Comparison of ENCODE assay signal across 13 mouse cellular contexts in genomic region chr16:76301037-76301727, GRCm38 (mm10).
A peak's percentile ranks its signal among the peaks of the same experiment; 100 is the strongest.
DNase-seq lines count a peak whose midpoint lies in the region; ATAC-seq and TF ChIP-seq lines count a peak whose summit lies in the region.
"Had no signal": no experiment of that assay in that cellular context is flagged by ENCODE, and none has a peak within 500 bp of the region (broad histone marks: within the 10 kb centered on the region; RNA-seq: fewer than 3 reads in every experiment).

No protein-coding gene starts in this region.

- no peaks in the 10 kb centered on the region for H3K4me1 ChIP-seq in intestine, embryonic 15.5 days (replicated peaks)
- H3K4me1 ChIP-seq in intestine, postnatal 0 days (replicated peaks; ENCODE audit: control insufficient read depth, insufficient read depth, low read length): no peaks in the 10 kb centered on the region
- H3K4me1 ChIP-seq in stomach, embryonic 16.5 days (ENCODE audit: control insufficient read depth, insufficient read depth, low read length): peaks cover 10% of the 10 kb centered on the region

- WGBS in intestine, embryonic 15.5 days: 72% methylated on average over 8 of the region's 8 CpGs
- 62% methylated on average over 8 of the region's 8 CpGs for WGBS in intestine, postnatal 0 days
- 76% methylated on average over 8 of the region's 8 CpGs for WGBS in stomach, embryonic 16.5 days

- H3K27ac ChIP-seq in intestine, embryonic 15.5 days: no peak overlapping the region
- no peak overlapping the region for H3K27ac ChIP-seq in intestine, postnatal 0 days (ENCODE audit: low read depth, low read length)
- no peak overlapping the region for H3K27ac ChIP-seq in stomach, embryonic 16.5 days (ENCODE audit: low read length)
- H3K27ac ChIP-seq: embryonic facial prominence, embryonic 13.5 days had no signal

- H3K27me3 ChIP-seq in intestine, embryonic 15.5 days (replicated peaks): no peaks in the 10 kb centered on the region
- H3K27me3 ChIP-seq in intestine, postnatal 0 days (replicated peaks; ENCODE audit: control insufficient read depth, insufficient read depth, low read length): no peaks in the 10 kb centered on the region
- no peaks in the 10 kb centered on the region for H3K27me3 ChIP-seq in stomach, embryonic 16.5 days (ENCODE audit: control insufficient read depth, insufficient read depth, low read length)
- H3K27me3 ChIP-seq: embryonic facial prominence, embryonic 13.5 days; liver, embryonic 15.5 days had no signal

- no peak overlapping the region for H3K9ac ChIP-seq in intestine, embryonic 15.5 days
- no peak overlapping the region for H3K9ac ChIP-seq in intestine, postnatal 0 days (ENCODE audit: low read depth, low read length)
- no peak overlapping the region for H3K9ac ChIP-seq in stomach, embryonic 16.5 days (ENCODE audit: low read length)
- H3K9ac ChIP-seq: embryonic facial prominence, embryonic 13.5 days; liver, embryonic 15.5 days had no signal

- no peak overlapping the region for H3K4me3 ChIP-seq in intestine, embryonic 15.5 days (replicated peaks)
- no peak overlapping the region for H3K4me3 ChIP-seq in intestine, postnatal 0 days (ENCODE audit: low read depth, low read length)
- no peak overlapping the region for H3K4me3 ChIP-seq in stomach, embryonic 16.5 days (replicated peaks; ENCODE audit: low read length)
- H3K4me3 ChIP-seq: embryonic facial prominence, embryonic 13.5 days; liver, embryonic 15.5 days had no signal

- ATAC-seq in intestine, embryonic 15.5 days: 0 out of 2 replicates have a peak, but pooled peaks have one; percentile 22
- no peak for ATAC-seq in intestine, postnatal 0 days
- 0 out of 2 replicates have a peak, but pooled peaks have one; percentile 25 for ATAC-seq in stomach, embryonic 16.5 days (ENCODE audit: insufficient read depth, low FRiP score)

- peak; percentile 35 for DNase-seq in adrenal gland, postnatal 14 days
- DNase-seq in adrenal gland, adult 2 months: no peak
- DNase-seq in thymus, postnatal 4 days: peak; percentile 10
- no peak for DNase-seq in thymus, postnatal 25 days
- no peak for DNase-seq in T-cell, adult 2 months (ENCODE audit: low spot score)
- DNase-seq: adrenal gland, postnatal 10 days; kidney, adult 2 months; midbrain, embryonic 14.5 days had no signal

- no peak for TF ChIP-seq CTCF in intestine, postnatal 0 days (IDR thresholded peaks at IDR 0.05; ENCODE audit: low read depth)

- no peaks in the 10 kb centered on the region for H3K9me3 ChIP-seq in intestine, embryonic 15.5 days
- no peaks in the 10 kb centered on the region for H3K9me3 ChIP-seq in intestine, postnatal 0 days (ENCODE audit: control insufficient read depth)
- no peaks in the 10 kb centered on the region for H3K9me3 ChIP-seq in stomach, embryonic 16.5 days (replicated peaks; ENCODE audit: control insufficient read depth, low read length)
- H3K9me3 ChIP-seq: embryonic facial prominence, embryonic 13.5 days; liver, embryonic 15.5 days had no signal

- no peaks in the 10 kb centered on the region for H3K36me3 ChIP-seq in intestine, embryonic 15.5 days
- H3K36me3 ChIP-seq in intestine, postnatal 0 days (ENCODE audit: control insufficient read depth, insufficient read depth): no peaks in the 10 kb centered on the region; the same call in 1 of the 2 replicates
- no peaks in the 10 kb centered on the region for H3K36me3 ChIP-seq in stomach, embryonic 16.5 days (ENCODE audit: control insufficient read depth, insufficient read depth, low read length)
- H3K36me3 ChIP-seq: embryonic facial prominence, embryonic 13.5 days had no signal

- no peak overlapping the region for H3K4me2 ChIP-seq in intestine, embryonic 15.5 days (replicated peaks)
- H3K4me2 ChIP-seq in intestine, postnatal 0 days (replicated peaks; ENCODE audit: low read depth): no peak overlapping the region
- no peak overlapping the region for H3K4me2 ChIP-seq in stomach, embryonic 16.5 days (ENCODE audit: low read depth, low read length)
- H3K4me2 ChIP-seq: embryonic facial prominence, embryonic 13.5 days; liver, embryonic 15.5 days had no signal

Comparison
In these comparisons a context has a peak if more than half of its experiments do, and no peak if none do; other contexts are left out.
1. DNase-seq: peak in adrenal gland, postnatal 14 days (single experiment) and thymus, postnatal 4 days (single experiment); none in adrenal gland, adult 2 months (single experiment), thymus, postnatal 25 days (single experiment) and T-cell, adult 2 months (single experiment).